Mouse (Mus musculus) right cerebral cortex, postnatal 14 days (tissue): ENCODE results near the gene Fbxl2.
A peak's percentile ranks its signal among the peaks of the same experiment; 100 is the strongest.
"Not testable (repeated sequence)": the region's sequence is repeated elsewhere in the genome, so short reads cannot be mapped to it uniquely, and the experiment has no call there.

Source experiments
- DNase-seq: peaks from one replicate; pipeline ENCODE4 v3.0.0; 2022

The Fbxl2 gene

GRCm38 (mm10) chr9:114046028-114046427 lies at the start of gene Fbxl2:
TSS of gene Fbxl2 (minus strand) at chr9:114046191.
- no peak for DNase-seq

GRCm38 (mm10) chr9:114094854-114095253 lies 48.9 kb upstream of the Fbxl2 start:
- no peak for DNase-seq

DNA sequence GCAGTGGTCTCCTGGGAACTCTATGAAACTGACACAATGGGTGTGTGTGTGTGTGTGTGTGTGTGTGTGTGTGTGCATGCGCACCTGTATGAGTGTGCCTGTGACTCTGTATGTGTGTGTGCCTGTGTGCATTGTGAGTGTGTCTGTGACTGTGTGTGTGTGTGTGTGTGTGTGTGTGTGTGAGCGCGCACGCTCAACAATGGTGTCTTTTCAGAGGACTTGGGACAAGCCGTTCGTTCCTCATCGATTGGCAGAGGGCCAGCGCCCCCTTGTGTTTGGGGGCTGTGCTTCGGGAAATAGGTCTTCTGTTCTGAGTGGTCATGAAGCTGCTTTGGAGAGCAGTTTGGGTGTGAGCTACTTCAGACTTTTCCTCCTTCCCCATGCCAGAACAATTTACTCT lies 46.2 kb upstream of the Fbxl2 start:
- DNase-seq: peak; percentile 50

GRCm38 (mm10) chr9:114088885-114089284 lies 42.9 kb upstream of the Fbxl2 start:
- not testable (repeated sequence) for DNase-seq

GRCm38 (mm10) chr9:114087106-114087815 lies 41.3 kb upstream of the Fbxl2 start:
- no peak for DNase-seq

DNA sequence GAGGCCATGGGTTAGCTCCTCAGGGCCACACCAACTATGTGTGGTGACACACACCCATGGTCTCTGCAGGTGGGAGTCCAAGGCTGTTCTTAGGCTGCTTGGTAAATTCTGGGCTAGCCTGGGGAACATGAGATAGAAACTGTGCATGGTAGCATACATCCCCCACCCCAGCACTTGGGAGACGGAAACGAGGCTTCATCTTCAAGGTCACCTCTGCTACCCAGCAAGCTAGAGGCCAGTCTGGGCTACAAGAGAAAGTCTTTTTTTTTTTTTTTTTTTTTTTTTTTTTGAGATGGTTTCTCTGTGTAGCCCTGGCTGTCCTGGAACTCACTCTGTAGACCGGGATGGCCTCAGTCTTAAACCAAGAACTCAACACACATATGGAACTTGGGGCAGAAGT lies 40.4 kb upstream of the Fbxl2 start:
- DNase-seq: no peak

DNA sequence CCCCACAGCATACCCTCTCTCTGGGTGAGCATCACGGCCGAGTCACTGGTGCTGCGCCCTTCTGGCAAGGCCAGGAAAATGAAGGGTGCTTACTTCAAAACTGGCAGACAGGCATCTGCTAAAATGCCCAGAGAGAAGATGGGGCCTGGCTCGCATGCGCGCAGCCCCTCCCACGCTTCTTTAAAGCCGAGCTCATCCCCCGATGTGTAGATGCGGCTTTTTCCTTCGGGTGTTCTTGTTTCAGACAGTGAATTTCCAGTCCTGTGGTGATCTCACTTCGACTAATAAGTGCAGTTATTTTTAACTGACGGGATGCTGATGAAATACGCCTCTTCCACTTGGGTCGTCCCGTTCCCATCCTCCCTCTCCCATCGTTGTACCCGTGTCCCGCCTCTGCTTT lies 27.7 kb upstream of the Fbxl2 start:
- peak; percentile 25 for DNase-seq

GRCm38 (mm10) chr9:114069372-114069771 lies 23.4 kb upstream of the Fbxl2 start:
- no peak for DNase-seq

DNA sequence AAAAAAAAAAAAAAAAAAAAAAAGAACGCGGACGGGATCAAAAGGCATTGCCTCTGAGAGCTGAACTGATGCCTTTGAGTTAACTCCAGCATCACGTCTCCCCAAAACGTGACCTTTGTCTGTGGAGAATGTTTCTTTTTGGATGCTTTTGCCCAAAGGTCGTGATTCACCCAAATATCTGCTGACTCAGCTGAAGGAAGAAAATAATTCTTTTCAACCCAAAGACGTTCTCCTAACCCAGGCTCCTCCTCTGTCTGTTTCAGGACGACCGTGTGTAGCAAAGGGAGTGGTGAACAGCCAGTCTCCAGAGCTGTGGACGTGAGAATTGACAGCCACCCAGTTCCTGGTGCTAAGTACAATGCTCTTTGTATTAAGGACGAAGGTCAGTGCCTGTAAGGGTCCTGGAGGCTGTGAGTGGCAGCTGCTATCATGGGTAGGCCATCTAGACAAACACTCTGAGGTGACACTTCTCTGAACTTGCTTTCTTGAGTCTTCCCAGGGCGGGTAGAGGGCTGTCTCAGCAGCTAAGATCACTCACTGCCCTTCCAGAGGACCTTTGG lies 22.6 kb upstream of the Fbxl2 start:
- no peak for DNase-seq

- DNase-seq: peak; percentile 14
These were observed 11.3 kb upstream of the Fbxl2 start, which contains the start of gene Susd5 for GRCm38 (mm10) chr9:114057090-114057796. TSS of gene Susd5 (plus strand) at chr9:114057140.

DNA sequence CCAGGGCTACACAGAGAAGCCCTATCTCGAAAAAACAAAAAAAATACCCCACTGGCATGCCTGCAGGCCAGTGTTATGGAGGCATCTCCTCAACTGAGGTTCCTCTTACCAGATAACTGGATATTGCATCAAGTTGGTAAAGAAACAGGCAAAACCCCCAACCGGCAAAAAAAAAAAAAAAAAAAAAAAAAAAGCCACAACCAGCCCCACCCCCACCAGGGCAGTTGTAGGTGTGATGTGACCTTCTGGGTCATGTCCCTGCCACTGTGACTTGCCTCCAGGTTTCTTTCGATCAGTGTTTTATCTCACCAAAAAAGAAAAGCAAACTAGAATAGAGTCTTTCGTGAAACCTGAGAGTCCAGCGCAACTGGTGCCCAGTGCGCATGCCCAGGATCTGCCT lies 6.9 kb upstream of the Fbxl2 start:
- no peak for DNase-seq

GRCm38 (mm10) chr9:114052031-114052430 lies 6.0 kb upstream of the Fbxl2 start:
- DNase-seq: no peak

DNA sequence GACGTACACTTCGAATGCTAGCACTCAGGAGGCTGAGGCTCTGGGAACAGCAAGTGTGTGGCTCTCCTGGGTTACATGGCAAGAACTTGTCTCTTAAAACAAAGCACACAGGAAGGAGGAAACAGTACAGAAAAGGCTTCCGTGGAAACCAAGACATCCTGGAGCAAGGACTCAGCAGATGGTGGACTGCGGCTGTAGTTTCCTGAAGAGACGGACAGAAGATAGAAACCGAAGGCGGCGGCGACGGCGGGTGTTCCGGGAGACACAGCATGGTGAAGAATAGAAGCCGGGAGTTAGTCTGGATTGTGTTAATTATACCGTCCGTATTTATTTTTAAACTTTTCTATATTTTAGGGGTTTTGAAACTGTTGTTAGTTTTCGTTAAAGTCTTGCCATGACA lies 4.8 kb upstream of the Fbxl2 start:
- peak; percentile 59 for DNase-seq

DNA sequence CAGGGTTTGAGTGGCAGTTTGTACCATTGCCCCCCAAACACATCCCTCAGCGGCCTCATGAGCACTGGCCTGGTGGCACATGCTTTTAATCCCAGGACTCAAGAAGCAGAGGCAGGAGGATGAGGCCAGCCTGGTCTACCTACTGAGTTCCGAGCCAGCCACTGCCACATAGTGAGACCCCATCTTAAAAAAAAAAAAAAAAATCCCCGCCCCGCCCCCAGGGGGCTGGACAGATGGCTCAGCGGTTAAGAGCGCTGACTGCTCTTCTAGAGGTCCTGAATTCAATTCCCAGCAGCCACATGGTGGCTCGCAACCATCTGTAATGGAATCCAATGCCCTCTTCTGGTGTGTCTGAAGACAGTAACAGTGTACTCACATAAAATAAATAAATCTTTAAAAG lies 4.1 kb upstream of the Fbxl2 start:
- no peak for DNase-seq

- no peak for DNase-seq
These were observed 685 bp upstream of the Fbxl2 start for GRCm38 (mm10) chr9:114046676-114047075.

GRCm38 (mm10) chr9:114044446-114044845 lies 1.5 kb downstream of the Fbxl2 start:
- DNase-seq: no peak

GRCm38 (mm10) chr9:114042490-114042889 lies 3.5 kb downstream of the Fbxl2 start:
- no peak for DNase-seq

DNA sequence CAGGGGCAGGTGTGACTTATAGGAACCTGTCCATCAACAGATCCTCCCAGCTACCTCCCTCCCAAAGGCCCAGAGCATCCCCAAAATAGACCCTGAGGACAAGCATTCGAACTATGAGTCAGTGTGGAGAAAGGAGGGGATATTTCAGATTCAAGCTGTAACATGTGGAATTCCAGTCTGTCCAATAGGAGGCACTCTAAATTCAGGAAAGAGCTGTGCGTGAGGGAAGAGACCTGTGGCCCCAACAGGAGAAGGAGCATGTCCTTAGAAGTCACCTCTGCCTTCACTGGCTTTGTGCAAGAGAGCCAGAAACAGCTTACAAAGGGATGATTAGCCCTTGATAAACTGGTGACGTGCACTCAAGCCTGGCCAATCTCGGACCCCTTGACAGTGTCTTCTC lies 5.0 kb downstream of the Fbxl2 start:
- no peak for DNase-seq

DNA sequence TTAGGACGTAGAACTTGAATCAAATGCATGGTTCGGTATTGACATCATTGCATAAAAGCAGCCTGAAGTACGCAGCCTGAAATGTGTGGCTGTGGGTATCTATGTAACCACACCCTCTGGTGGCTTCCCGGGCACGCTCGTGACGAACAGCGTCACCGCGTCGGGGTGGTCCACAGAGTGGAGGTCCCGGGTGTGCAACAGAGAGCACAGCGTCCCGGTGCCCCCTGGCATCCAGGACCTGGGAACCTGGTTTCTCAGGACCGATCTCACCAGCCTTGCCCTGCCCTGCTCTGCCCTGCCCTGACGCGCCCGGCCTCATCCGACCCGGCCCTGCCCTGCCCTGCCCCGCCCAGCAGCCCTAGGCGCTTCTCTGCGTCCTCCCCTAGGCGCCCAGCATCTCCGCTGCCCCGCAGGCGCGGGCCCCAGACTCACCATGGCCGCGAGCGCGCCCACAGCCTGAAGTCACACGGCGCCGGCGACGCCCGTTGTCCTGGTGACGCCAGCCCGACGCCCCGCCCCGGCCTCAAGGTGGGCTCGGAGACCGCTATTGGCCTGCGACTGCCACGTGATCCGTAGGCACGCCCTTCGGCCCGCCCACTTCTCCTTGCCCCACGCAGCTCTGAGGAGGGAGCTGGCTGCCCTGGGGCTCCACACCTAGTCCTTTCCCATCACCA lies 19.6 kb downstream of the Fbxl2 start:
- peak; percentile 91 for DNase-seq

DNA sequence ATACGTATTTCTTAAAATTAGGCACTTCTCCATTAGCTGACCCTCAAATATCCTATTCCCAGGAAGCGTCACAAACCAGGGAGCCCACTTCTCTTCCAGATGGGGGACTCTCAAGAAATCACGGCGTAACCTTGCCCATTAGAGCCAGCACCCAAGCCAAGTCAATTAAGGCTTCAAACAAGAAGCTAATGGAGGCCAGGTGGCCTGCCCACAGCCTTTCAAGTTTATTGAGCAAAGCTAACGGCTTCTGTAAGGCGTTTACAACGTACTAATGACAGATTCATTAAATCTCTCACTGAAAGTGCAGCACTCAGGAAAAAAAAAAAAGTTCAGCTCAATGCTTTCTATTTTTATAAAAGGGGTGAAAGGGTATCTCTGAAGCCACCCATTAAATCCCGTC lies 20.1 kb downstream of the Fbxl2 start:
- no peak for DNase-seq

GRCm38 (mm10) chr9:114025182-114025581 lies 20.8 kb downstream of the Fbxl2 start:
- DNase-seq: no peak

- no peak for DNase-seq
These were observed 23.9 kb downstream of the Fbxl2 start for GRCm38 (mm10) chr9:114022141-114022540.

GRCm38 (mm10) chr9:114019012-114019762 lies 26.8 kb downstream of the Fbxl2 start:
- DNase-seq: no peak
